Mouse (Mus musculus) liver, postnatal 0 days (tissue): ENCODE results near the gene Herc3. TPM values are rescaled to one million over a fixed set of nuclear protein-coding genes. Genes with fewer than 3 reads are reported as not detected.

Source experiments
- ATAC-seq: fragments of 200-750 bp; cut with Nextera tagmentation; 2 replicates; pipeline ENCODE4 v1.8.0; 2017; ENCODE audit warnings: mild to moderate bottlenecking, moderate library complexity
- DNase-seq: peaks from one replicate; pipeline ENCODE4 v3.0.0-alpha.2; 2016
- H3K27ac ChIP-seq: fragments of 300-500 bp; sonication (generic); 2 replicates; pipeline ENCODE4 v1.5.1; 2014; ENCODE audit warnings: antibody characterized with exemption, moderate library complexity, mild to moderate bottlenecking, low read depth
- H3K27me3 ChIP-seq: fragments of 300-500 bp; sonication (generic); 2 replicates; pipeline ENCODE4 v1.6.1; 2014; ENCODE audit warnings: low read length, control low read depth, mixed read lengths; ENCODE audit not compliant: insufficient read depth
- H3K36me3 ChIP-seq: fragments of 300-500 bp; sonication (generic); replicated peaks from 2 replicates; pipeline ENCODE4 v1.6.1; 2014; ENCODE audit warnings: mild to moderate bottlenecking, control low read depth, low read length, moderate library complexity, mixed read lengths; ENCODE audit not compliant: insufficient read depth
- H3K4me1 ChIP-seq: fragments of 300-500 bp; sonication (generic); 2 replicates; pipeline ENCODE4 v1.6.1; 2014; ENCODE audit warnings: antibody characterized with exemption, mild to moderate bottlenecking, control low read depth; ENCODE audit not compliant: insufficient read depth
- H3K4me2 ChIP-seq: fragments of 300-500 bp; sonication (generic); 2 replicates; pipeline ENCODE4 v1.6.1; 2014; ENCODE audit warnings: low read depth, mild to moderate bottlenecking, low read length, moderate library complexity, mixed read lengths
- H3K4me3 ChIP-seq: fragments of 300-500 bp; sonication (generic); 2 replicates; pipeline ENCODE4 v1.5.1; 2014; ENCODE audit warnings: low read depth, low read length
- H3K9ac ChIP-seq: fragments of 300-500 bp; sonication (generic); replicated peaks from 2 replicates; pipeline ENCODE4 v1.6.1; 2014; ENCODE audit warnings: mild to moderate bottlenecking, moderate library complexity
- H3K9me3 ChIP-seq: fragments of 300-500 bp; sonication (generic); 2 replicates; pipeline ENCODE4 v1.6.1; 2016; ENCODE audit warnings: mild to moderate bottlenecking, control low read depth, low read length, mixed read lengths
- CTCF ChIP-seq: sonication (generic); IDR thresholded peaks from 2 replicates; pipeline ENCODE4 v1.5.1; 2016; ENCODE audit warnings: antibody characterized with exemption, low read depth
- EP300 ChIP-seq: IDR thresholded peaks from 2 replicates; pipeline ENCODE4 v1.6.1; 2016; ENCODE audit warnings: antibody characterized with exemption, low read depth, mild to moderate bottlenecking
- WGBS: fragments of 180-500 bp; shearing (Covaris S2); extraction: QIAGEN DNeasy Blood & Tissue Kit; methylation state at CpG from one replicate; pipeline ENCODE4 v1.1.7; 2014; ENCODE audit not compliant: insufficient replicate concordance; 5-methylcytosine and 5-hydroxymethylcytosine counted together
- polyA plus RNA-seq: library from polyadenylated mRNA; unstranded; fragments of >200 nt; fragmentation: Nextera tagmentation; extraction: Ambion mirVana; gene quantifications from 2 replicates; pipeline ENCODE4 v1.2.1, GENCODE M21; 2015

Herc3 gene
- polyA plus RNA-seq, 1 experiment from 2014 or later: 2.5 TPM

DNA sequence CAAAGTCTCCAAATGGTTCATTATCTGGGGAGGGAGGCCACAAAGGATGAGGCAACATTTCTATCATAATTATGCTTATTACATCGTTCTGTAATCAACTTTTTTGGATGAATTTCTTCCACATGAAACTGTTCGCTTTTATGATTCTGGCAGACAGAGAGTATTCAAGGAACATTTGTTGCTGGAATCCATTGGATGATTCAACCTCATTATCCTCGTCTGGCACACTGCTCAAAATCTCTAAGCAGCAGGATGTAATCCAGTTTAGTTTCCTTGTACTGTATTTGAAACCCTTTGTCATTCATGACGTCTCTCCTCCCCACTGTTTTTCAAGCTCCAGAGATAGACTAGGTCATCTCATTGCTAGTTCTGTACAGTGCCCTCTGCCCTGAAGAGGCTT is 115.6 kb downstream of the Herc3 start:
- Histone ChIP-seq H3K9ac (no peak overlapping the region), H3K27me3 (no peaks in the 10 kb centered on the region), H3K4me2 (no peak overlapping the region), H3K36me3 (peaks cover 12% of the 10 kb centered on the region), H3K4me3 (no peak overlapping the region), H3K9me3 (0 out of 2 replicates have a peak, but pooled peaks cover 4% of the 10 kb centered on the region), H3K4me1 (no peaks in the 10 kb centered on the region), H3K27ac (no peak overlapping the region)
- DNase-seq: no peak
- no peak for TF ChIP-seq CTCF
- TF ChIP-seq EP300: no peak
- 69% methylated on average over 4 of the region's 4 CpGs for WGBS
- no peak for ATAC-seq

DNA sequence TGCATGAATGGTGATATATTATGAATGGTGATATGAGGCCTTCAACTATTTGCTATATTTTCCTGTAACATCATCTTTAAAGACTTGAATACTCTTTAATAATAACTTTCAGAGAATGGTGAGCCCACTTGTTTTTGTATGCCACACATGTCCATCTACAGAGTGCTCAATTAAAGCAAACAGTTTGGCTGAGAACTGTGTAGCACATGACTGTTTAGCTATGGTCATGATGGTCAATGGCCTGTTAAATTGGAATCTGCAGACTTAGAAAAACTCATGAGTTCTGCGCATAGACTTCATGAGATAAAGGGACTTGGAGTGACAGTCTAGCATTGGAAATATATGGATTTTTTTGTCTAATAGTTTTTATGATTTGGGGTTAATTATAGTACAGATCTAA is 119.1 kb downstream of the Herc3 start:
- Histone ChIP-seq H3K4me3 (no peak overlapping the region), H3K36me3 (peaks cover 8% of the 10 kb centered on the region), H3K4me1 (no peaks in the 10 kb centered on the region), H3K27ac (no peak overlapping the region), H3K27me3 (no peaks in the 10 kb centered on the region), H3K9me3 (0 out of 2 replicates have a peak, but pooled peaks cover 4% of the 10 kb centered on the region), H3K9ac (no peak overlapping the region), H3K4me2 (no peak overlapping the region)
- no peak for TF ChIP-seq CTCF
- TF ChIP-seq EP300: no peak
- DNase-seq (no peak), ATAC-seq (no peak)
- 80% methylated on average over 1 of the region's 1 CpGs for WGBS

- Histone ChIP-seq H3K4me3 (no peak overlapping the region), H3K9ac (no peak overlapping the region), H3K4me1 (no peaks in the 10 kb centered on the region), H3K9me3 (0 out of 2 replicates have a peak, but pooled peaks cover 4% of the 10 kb centered on the region), H3K27ac (peak overlapping the region; percentile 61), H3K4me2 (no peak overlapping the region), H3K27me3 (no peaks in the 10 kb centered on the region), H3K36me3 (peaks cover 6% of the 10 kb centered on the region)
- no peak for TF ChIP-seq CTCF
- TF ChIP-seq EP300: no peak
- WGBS: 26% methylated on average over 2 of the region's 2 CpGs
- DNase-seq (peak; percentile 17), ATAC-seq (peak; percentile 76)
Measured at GRCm38 (mm10) chr6:58951128-58951992, 120.1 kb downstream of the Herc3 start.

GRCm38 (mm10) chr6:58960523-58960922 is 129.3 kb downstream of the Herc3 start:
- no peak overlapping the region for H3K4me2 ChIP-seq
- no peak overlapping the region for H3K4me3 ChIP-seq
- no peaks in the 10 kb centered on the region for H3K4me1 ChIP-seq
- TF ChIP-seq CTCF (no peak), EP300 (no peak)
- H3K36me3 ChIP-seq: no peaks in the 10 kb centered on the region; the same call in 1 of the 2 replicates
- H3K27ac ChIP-seq: no peak overlapping the region
- H3K27me3 ChIP-seq: no peaks in the 10 kb centered on the region
- no peak for ATAC-seq
- no peak for DNase-seq
- WGBS: 78% methylated on average over 2 of the region's 2 CpGs
- no peak overlapping the region for H3K9ac ChIP-seq
- H3K9me3 ChIP-seq: no peaks in the 10 kb centered on the region

DNA sequence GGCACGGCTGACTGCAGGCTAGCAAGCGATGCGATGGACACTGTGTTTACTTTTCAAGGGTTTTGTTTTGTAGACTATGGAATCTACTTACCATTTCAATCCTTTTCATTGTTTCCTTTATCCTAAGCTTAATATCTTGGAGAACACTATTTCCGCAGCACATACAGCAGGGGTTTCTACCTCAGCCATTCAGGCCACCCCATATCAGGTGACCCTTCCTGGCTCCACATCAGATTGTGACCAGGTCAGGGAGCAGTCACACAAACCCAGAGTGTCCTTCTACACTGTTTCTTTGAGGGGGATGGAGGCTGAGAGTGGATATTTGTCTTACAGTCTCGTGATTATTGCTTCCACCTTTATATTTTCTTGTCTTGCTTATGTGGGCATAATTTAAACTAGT is 131.4 kb downstream of the Herc3 start:
- H3K36me3 ChIP-seq: no peaks in the 10 kb centered on the region; the same call in 1 of the 2 replicates
- no peak overlapping the region for H3K4me3 ChIP-seq
- no peak for DNase-seq
- no peak overlapping the region for H3K4me2 ChIP-seq
- H3K4me1 ChIP-seq: no peaks in the 10 kb centered on the region
- TF ChIP-seq EP300 (no peak), CTCF (no peak)
- no peaks in the 10 kb centered on the region for H3K9me3 ChIP-seq
- no peak overlapping the region for H3K9ac ChIP-seq
- no peak overlapping the region for H3K27ac ChIP-seq
- H3K27me3 ChIP-seq: no peaks in the 10 kb centered on the region
- no peak for ATAC-seq
- 79% methylated on average over 5 of the region's 5 CpGs for WGBS

DNA sequence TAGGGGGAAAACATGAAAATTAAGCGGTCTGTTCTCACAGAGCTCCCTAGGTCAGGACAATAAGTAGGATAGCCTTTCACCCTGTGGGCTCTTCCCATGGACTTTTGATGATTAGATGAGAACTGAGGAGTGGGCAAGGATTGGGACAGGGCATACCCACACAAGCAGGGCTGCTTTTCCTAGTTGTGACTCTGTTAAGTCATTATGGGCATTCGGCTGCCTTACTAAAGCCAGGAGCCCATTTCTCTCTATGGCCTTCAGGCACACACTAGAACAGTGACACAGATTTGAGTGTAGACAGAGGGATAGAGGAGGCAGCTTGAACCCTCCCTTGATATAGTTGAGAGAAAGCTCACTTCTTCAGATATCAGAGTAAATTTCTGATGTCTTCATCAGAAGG is 132.8 kb downstream of the Herc3 start:
- TF ChIP-seq CTCF (no peak), EP300 (no peak)
- 77% methylated on average over 2 of the region's 2 CpGs for WGBS

More for the DNA sequence above, 132.8 kb downstream of the Herc3 start:
- H3K4me3 ChIP-seq: no peak overlapping the region
- ATAC-seq: no peak
- H3K27me3 ChIP-seq: no peaks in the 10 kb centered on the region
- H3K4me1 ChIP-seq: 0 out of 2 replicates have a peak, but pooled peaks cover 4% of the 10 kb centered on the region
- H3K27ac ChIP-seq: no peak overlapping the region
- no peaks in the 10 kb centered on the region for H3K9me3 ChIP-seq
- no peaks in the 10 kb centered on the region; the same call in 1 of the 2 replicates for H3K36me3 ChIP-seq
- no peak overlapping the region for H3K4me2 ChIP-seq
- H3K9ac ChIP-seq: no peak overlapping the region
- DNase-seq: no peak
